Mouse (Mus musculus) kidney, postnatal 25 days (tissue): ENCODE data around the gene Faf1.

Experiments used
- DNase-seq, 2 experiments: peaks; one replicate each; pipeline ENCODE4 v3.0.0; 2021; ENCODE audit warnings: mixed read lengths in 2 of 2

Faf1 gene

DNA sequence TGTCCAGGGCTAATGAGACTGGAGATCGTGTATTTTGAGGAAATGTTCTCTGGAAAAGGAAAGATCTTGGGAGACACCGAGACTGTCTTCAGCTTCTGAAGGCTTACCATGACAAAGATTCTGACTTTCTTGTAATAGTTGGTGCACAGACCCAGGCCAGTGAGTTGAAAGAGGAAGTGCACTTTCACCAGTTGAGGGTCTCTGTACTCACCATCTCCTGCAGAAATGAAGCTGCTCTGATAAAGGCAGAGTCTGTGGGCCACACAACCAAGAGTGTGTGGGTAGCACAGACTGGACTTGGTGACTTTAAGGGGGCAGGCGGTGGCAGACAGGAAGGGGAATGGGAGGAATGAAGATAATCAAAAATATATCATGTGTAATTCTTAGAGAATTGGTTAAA is 260.2 kb downstream of the Faf1 start:
- no peak for DNase-seq

DNA sequence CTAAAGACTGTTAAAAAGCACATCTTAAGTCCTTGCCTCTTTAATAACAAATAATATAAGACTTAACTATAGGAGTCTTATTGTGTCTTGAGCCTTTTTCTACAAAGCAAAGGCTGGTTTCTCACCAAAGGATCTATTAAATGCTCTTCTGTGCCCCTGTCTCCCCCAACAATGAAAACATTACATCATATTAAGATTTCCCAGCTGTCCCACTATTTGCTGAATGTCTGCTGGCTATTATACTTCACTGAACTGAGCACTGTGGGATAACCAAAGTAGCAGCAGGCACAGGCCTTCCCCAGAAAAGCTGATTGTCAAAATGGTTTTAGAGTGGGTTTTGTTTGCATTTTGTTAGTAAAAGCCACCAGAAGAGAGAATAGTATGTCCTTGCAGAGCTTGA is 262.9 kb downstream of the Faf1 start:
- DNase-seq, result no peak

DNA sequence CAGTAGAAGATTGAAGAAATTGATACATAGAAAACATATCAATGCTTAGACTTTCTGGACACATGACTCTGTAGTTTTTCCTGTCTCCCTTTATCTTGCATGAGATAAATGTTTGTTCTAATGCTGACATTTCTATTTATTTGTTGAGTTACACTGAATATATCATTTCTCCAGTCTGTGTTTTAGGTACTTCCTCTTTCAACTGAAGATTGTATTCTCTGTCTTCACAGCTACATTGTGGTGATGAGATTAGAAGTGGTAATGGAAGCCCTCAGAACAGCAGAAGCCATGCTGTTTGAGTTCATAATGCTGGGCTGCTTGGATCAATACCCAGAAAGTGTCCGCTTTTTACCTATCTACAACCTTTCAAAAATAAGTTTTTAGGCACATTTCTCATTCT is 269.2 kb downstream of the Faf1 start:
- no peak for DNase-seq

DNA sequence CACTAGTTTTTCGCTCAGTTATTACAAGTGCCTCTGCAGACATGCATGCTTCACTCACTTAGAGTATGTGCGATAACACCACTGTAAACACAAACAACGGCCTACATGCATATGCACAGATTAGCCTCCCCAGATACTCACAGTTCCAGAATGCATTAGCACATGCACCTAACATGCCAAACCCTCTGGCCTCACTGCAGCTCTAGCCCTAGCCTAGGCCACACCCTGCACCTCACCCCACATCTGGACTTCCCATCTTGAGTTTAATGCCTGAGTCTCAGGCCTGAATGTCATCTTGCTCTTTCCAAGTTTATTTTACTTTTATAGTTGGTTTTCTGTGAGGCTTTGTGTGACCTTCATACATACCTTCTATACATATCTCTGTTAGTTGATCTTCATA is 272.9 kb downstream of the Faf1 start:
- no peak for DNase-seq

DNA sequence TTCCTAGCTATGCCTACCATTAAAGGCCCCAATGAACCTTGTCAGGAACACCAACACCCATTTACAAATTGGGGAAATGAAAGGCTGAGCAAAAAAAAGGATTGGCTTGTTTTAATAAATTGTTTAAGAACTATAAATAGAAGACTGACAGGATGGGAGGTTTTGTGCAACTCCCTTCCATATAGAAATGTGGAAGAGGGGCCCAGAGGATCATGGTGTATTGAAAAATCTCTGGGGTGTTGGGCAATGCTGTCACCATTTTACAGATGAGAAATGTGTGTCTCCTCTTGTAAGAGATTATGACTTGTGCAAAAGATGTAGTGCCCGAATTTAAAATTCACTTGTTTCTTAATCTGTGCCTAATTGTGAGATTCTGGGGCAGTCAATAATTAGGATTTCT is 277.1 kb downstream of the Faf1 start:
- DNase-seq, result no peak

DNA sequence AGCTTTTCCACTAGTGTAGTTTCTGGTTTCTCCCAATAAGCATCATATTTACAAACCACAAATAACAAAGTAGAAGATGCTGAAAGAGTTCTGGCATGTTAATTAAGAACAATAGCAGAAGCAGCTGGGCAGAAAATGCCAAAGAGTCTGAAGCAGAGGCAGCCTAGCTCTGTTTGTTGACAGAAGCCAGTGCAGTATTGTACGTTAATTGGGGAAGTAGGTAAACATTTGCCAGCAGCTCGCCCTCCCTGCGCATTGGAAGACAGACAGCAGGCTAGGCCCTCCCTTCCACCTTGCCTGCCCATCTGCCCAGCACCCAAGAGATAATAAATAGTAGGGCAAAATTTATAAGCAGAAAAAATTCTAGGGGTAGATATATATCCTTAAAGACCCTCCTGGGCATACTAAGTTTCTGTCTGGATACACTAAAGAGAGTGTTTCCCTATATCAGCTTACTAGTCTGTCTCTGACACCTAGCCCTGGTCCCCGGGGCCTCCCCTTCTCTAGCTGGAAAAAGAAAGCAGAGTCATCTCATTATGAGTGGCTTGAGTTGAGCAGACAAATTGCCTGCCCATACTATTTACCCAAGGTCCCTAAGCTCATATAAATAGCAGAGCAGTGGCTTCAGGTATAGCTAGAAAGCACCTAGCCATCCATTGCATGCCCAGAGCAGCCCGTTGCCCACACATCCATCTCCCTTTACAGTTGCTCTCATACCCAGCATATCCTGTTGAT is 284.0 kb downstream of the Faf1 start:
- DNase-seq, result no peak

DNA sequence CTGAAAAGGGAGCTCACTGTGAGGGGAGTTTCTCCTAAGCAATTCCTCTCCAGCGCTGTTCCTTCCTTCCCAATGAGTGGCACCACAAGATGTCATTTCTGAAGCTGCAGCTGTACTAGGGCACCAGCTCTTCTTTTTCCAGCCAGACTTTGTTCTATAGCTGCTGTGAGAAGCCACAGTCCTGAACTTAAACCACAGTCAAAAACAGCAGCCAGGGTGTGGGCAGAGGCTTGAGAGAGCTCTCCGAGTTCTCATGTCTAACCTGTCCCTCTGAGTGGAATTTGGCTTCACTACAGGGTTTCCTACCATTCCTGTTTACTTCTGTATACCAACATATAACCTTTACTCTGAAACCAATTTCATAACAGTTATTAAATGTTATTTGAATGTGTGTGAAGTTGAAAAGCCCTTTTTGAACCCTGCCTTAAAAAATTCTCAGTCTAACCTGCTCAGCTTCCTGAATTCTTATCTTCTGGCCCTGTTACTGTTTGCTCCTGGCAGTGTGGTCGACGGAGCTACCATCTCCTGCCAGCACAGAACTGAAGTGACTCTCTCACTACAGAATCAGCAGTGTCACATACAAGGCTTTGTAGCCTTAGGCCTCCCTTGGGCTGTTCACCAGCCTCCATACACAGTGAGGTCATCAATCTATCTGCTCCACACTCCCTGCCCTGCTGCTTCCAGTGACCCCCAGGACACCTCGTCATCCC is 287.3 kb downstream of the Faf1 start:
- no peak for DNase-seq

DNA sequence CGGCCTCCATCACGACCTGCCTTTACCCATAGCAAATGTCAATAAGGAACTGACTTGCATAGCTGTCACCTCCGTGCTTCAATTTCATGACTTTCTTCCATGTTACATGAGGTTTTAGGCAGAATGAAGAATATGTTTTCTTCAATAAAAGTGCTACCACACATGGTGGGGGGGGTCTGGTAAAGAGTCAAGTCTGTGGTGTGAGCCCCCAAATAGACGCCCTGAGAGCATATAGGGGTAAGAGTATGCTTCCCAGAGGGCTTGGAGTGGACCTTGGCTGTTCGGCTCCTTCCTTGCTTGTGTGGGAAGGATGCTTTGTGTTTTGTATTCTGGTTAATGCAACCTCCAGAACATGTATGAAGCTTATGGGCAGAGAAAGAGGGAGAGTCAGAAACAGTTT is 293.2 kb downstream of the Faf1 start:
- DNase-seq, result no peak

DNA sequence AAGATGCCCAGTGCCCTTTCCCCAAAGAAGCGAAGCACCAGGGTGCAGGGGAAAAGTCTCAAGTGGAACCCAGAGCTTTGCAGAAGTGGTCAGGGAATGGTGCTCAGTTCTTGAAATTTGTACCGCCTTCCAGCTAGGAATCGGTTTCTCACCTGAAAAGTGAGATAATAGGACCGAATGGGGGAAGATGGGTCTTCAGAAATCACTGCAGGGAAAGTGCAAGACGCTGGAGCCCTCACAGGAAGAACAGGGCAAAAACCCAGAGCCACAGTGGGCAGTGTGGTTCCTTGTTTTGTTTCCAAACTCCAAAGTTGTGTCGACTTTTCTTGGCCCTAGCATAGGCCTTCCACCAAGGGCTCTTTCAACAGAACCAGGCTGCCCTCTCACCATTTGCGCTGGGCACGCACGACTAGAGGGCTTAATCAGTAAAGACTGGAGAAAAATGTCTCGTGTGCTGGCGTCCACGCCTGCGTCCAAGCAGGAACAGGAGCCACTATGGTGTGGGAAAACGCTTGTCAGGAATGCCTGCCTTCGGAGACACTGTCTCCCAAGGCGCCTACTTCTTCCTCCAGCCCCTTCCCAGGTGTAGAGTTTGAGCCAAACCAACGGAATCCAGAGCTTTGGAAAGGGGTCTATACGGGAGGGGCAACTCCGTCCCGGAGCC is 297.7 kb downstream of the Faf1 start:
- no peak for DNase-seq

DNA sequence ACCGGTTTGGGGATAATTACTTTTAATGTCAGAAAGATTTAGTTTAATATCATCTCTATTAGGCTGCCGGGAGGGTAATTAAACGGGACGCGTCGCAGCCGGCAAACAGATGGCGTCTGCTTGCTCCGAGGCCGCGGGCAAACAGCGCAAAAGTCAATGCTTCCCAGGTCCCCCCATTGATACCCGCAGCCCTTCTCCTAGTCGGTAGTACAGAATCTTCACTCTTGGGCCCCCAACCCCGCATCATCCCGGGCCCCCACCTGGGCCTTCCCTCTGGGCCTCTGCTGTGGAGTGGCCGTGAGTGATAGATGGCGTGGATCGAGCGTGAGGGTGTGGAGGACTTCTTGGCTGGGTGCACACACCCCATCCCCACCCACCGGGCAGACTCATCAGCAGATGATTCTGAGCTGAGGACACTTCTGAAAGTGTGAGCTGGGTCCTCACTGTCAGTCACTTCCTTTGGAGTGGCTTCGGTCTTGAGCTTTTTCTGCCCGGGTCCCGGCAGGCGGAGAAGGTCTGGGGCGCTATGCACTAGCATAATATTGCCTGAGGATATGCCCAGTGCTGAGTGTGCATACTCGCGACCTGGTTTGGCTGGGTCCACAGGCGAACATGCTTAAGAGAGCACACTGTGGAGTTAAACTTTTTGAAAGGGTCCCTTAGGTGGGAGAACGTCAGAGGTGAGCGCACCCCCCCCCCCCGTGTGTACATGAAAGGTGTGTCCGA is 298.4 kb downstream of the Faf1 start:
- no peak for DNase-seq

DNA sequence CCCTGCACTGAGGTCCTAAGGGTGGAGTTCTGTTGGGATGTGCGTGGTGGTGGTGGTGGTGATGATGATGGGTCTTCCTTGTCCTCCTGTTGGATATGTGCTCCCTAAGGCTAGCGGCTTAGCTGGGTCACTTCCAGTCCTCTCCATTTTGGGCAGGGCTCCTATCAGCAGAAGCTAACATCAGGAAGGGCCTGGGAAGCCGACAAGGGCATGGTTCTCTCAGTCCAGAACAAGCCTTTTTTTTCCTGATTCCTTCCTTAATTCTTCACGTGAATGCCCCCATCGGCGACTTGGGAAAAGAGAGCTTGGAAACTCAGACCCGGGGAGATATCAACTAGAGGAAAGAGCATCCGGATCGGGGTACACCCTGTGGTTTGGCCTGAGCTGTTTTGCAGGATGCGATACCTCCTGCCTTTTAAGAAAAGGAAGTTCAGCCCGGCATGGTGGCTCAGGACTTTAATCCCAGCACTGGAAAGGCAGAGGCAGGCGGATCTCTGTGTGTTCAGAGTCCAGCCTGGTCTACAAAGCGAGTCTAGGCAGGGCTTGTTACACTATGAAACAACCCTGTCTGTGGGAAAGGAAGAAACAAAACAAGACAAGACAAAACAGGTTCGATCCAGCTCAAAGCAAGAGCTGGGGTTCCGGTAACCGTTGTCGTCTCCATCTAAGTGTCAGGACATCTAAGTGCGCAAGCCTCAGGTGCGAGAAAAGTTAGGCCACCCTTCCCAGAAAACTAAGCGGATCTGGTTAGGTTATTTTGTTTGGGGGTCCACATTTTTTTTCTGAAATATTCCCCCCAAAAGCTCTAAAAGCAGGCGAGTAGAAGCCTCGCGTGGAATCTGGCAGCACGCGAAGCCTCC is 299.2 kb downstream of the Faf1 start:
- no peak for DNase-seq

DNA sequence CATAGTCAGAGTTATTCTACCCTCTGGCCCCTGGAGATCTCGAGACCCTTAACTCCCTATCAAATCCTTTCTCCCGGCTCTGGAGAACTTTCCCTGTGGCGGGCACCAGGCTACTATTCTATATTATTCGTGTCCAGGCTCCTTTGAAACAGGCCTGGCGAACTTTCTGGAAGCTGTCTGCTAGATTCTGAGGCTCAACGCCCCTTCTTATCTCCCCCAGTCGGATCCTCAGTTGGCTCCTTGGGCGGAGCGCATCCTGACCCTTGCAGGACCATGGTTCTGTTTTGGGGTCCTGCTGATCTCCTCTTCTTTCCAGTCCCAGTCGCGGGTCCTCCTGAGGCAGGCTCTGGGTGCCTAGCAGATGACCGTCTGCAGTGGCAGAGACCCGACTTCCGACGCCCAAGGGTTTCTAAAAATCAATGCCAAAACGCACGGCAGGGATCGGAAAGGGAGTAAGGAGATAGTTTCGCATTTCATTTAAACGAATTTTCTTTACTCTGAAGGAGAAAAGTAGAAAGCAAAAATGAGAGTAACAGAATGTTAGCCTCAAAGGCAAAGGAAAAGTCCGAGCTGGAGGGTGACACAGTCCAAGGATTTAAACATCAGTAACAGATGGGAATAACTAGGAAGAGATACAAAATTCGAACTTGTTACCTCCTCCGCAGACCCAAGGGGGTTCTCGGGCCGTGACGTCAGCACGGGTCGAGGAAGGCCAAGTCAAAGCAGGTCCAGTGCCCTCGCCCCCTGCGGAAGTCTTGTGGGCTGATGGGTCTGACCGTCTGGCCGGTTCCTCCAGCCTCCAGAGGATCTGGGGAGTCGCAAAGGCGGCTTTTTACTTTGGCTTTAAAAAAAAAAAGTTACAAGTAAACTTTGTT is 300.1 kb downstream of the Faf1 start:
- DNase-seq, result no peak

DNA sequence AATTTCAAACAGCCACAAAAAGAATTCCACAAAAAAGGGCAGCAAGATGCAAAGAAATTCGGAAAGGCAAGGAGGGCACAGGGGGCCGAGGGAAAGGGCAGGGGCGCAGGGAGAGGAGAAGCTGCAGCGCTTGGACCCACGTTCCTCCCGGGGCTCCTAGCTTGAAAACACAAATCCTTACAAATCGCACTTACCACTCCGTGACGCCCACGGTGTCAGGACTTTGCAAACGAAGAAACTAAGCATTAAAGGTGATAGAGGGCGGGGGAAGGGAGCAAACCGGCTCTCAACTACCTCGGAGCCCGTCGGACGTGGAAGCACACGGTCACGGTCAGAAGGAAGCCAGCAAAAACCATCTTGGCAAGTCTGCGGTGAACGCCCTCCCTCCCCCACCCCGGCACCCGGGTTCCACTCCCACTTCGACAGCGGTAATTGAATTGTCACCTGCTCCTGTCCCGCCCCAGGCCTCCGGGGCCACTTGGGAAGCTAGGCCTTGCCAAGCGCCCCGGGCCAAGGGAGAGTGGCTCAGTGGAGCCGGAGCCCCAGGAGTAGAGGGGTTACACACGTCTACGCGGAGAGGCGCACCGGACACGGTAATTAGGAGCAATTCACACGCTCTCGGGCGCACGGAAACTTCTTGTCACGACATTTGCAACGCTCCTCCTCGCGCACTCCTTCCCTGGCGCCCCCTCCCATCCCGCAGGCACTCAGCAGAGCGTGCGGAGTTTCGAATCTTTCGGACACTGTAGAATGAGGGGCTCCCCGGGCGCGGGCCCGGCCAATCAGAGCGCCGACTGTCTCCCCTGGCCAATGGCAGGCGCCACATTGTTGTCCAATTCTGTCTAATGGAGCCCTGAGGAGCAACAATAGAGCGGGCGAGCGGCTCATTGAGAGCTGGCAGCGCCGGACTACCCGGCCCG is 301.0 kb downstream of the Faf1 start, which contains the start of gene Dmrta2:
Gene Dmrta2, plus strand, starts transcription at position 906 of the 920 bp plus-strand sequence.
- DNase-seq, result no peak

DNA sequence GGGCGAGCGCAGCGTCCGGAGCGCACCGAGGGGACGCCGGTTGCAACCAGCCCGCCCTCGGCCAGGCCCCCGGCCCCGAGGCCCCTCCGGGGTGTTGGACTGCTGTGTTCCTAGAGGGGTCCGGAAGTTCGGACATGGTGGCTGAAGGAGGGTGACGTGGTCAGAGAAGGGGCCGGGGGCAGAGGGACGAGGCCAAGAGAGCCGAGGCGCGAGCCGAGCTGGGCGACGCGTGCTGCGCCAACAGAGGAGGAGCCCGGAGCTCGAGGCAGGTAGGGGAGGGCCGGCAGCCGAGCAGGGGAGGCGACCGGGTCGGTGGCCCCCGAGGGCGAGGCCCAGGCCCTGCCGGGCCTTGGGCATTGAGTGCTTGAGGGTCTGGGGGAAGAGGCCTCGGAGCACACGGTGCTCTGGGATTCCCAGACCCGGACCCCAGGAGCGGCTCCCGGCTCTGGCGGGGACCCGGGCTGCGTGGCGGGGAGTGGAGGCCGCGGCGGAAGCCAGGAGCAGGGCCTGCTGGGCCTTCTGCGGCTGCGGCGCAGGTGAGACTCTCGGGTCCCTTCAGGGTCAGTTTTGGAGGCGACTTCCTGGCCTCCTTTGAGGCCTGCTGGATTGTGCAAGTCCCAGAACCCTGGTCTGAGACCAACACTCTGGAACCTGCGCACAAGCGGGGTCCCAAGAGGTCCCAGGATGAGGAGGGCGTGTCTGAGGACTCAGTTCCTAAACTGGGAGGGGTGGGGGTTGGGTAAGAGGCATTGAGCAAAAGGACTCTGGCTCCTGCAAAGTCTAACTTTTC is 301.9 kb downstream of the Faf1 start:
- DNase-seq, result no peak

DNA sequence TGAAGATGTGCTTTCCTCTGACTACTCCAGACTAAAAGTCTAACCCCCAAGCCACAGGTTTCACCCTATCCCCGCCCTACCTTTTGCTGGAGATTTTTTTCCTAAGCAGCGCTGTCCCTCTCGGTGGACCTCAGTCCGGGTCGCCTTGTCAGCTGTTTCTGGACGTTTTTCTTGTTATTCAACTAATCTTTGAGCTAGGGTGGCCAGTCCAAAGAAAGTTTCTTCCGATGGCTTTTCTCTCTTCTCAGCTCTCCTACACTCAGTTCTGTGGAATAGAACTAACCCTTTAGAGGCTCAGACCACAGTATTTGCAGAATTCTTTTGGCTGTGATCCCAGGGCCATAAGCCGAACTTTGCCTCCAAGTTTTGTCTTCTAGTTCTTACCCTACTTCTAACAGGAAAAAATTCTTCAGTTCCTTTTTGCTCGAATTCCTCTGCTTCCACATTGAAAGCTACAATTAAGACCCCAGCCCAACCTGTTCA is 302.5 kb downstream of the Faf1 start:
- no peak for DNase-seq

DNA sequence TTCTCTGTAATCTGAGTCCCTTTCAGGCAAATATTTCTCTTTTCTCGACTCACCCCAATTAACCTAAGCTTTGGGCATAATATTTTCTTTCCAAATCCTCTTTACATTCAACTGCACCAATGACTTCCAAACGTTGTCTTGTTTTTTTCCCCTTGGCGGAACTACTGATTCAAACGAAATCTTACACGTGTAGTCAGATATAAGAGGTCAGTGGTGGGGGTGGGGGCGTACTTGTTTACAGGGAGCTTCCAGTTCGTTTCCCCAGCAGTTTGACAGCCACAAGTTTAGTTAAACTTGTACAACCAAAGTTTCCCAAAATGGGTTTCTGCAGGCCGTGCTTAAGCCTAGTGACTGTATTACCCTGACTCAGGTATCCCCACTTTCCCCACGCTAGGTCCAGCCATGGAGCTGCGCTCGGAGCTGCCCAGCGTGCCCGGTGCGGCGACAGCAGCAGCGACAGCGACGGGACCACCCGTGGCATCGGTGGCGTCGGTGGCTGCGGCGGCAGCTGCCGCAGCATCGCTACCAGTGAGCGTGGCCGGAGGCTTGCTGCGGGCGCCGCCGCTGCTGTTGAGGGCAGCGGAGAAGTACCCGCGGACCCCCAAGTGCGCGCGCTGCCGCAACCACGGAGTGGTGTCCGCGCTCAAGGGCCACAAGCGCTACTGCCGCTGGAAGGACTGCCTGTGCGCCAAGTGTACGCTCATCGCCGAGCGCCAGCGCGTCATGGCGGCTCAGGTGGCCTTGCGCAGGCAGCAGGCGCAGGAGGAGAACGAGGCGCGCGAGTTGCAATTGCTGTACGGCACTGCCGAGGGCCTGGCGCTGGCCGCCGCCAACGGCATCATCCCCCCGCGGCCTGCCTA is 303.3 kb downstream of the Faf1 start:
- no peak for DNase-seq

DNA sequence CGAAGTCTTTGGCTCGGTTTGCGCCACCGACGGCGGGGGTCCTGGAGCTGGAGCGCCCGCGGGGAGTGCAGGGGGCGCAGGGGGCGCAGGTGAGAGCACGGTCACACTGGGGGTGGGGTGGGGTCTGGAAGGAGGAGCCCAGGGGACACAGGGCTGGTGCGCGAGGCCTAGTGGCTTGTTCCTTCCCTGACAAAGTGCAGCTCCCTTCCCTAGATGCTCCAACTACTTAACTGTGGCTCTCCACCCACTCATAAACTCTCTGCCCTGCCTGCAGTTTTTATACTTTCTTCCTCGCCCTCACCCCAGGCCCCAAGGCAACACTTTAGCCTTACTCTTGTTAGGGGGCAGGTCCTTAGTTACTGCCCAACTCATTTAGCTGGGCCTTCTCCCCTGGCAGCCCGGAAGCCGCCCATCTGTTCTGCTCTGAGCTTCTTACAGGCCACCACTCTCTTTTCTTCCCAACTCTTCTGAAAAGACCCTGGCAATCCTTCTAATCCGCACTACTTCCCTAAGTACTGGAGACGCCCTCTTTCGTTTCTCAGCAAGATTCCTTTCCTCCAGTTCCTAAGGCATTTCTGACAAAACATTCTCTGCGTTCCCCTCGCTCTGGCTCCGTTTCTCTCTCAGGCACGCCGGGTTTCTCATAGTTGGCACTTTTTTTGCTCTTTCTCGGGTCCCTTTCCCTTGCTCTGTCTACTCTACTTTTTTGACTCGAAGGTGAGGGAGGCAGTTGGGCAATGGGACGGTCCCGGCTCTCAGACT is 304.1 kb downstream of the Faf1 start:
- no peak for DNase-seq
